Mouse (Mus musculus) v-Abl transformed pro-B cells (cell line): ENCODE measurements around the gene Rnf207.

Source experiments
- in situ Hi-C, 2 experiments: fragments of 400-800 bp; cut with MboI; formaldehyde crosslinking; loops; one replicate each; pipeline ENCODE4 v1.15.1; 2025; ENCODE audit not compliant: unreplicated experiment in 2 of 2

Rnf207 gene

GRCm38 (mm10) chr4:152262187-152262586, 56.6 kb downstream of the Rnf207 start:
- in situ Hi-C loops: no loop called here

- in situ Hi-C loops: no loop called here
Measured at GRCm38 (mm10) chr4:152260451-152260850, 58.3 kb downstream of the Rnf207 start.

- in situ Hi-C loops: no loop called here
Measured at GRCm38 (mm10) chr4:152257070-152257469, 61.7 kb downstream of the Rnf207 start.
